Mouse (Mus musculus) cerebellum, adult 9-10 months (tissue): Measurements from ENCODE around the gene Smad6.

Experiments
- DNase-seq: peaks from one replicate; pipeline ENCODE4 v3.0.0; 2022

Smad6 gene

GRCm38 (mm10) chr9:63982937-63983632 lies 38.8 kb downstream of the Smad6 start:
- DNase-seq = no peak

- no peak for DNase-seq
Measured at GRCm38 (mm10) chr9:63981912-63982311, 39.9 kb downstream of the Smad6 start.

GRCm38 (mm10) chr9:63981371-63981770 lies 40.5 kb downstream of the Smad6 start:
- no peak for DNase-seq

- DNase-seq = no peak
Measured at GRCm38 (mm10) chr9:63980179-63981086, 41.4 kb downstream of the Smad6 start.

- no peak for DNase-seq
Measured at GRCm38 (mm10) chr9:63979275-63979674, 42.6 kb downstream of the Smad6 start.

GRCm38 (mm10) chr9:63978682-63979081 lies 43.2 kb downstream of the Smad6 start:
- no peak for DNase-seq

- DNase-seq = no peak
Measured at GRCm38 (mm10) chr9:63975996-63976395, 45.9 kb downstream of the Smad6 start.

- no peak for DNase-seq
Measured at GRCm38 (mm10) chr9:63974258-63975023, 47.4 kb downstream of the Smad6 start.

- DNase-seq = no peak
Measured at GRCm38 (mm10) chr9:63973662-63974190, 48.1 kb downstream of the Smad6 start.

- no peak for DNase-seq
Measured at GRCm38 (mm10) chr9:63972576-63973290, 49.1 kb downstream of the Smad6 start.

GRCm38 (mm10) chr9:63971557-63971956 lies 50.3 kb downstream of the Smad6 start:
- DNase-seq = no peak

GRCm38 (mm10) chr9:63970836-63971235 lies 51.0 kb downstream of the Smad6 start:
- no peak for DNase-seq

GRCm38 (mm10) chr9:63970388-63970787 lies 51.5 kb downstream of the Smad6 start:
- DNase-seq = no peak

- no peak for DNase-seq
Measured at GRCm38 (mm10) chr9:63969467-63969866, 52.4 kb downstream of the Smad6 start.

GRCm38 (mm10) chr9:63968592-63968991 lies 53.3 kb downstream of the Smad6 start:
- DNase-seq = peak; percentile 78

- DNase-seq = no peak
Measured at GRCm38 (mm10) chr9:63967408-63968172, 54.3 kb downstream of the Smad6 start.

GRCm38 (mm10) chr9:63965579-63965981 lies 56.3 kb downstream of the Smad6 start:
- no peak for DNase-seq

GRCm38 (mm10) chr9:63961881-63962280 lies 60.0 kb downstream of the Smad6 start:
- no peak for DNase-seq

GRCm38 (mm10) chr9:63960829-63961185 lies 61.1 kb downstream of the Smad6 start:
- no peak for DNase-seq

- no peak for DNase-seq
Measured at GRCm38 (mm10) chr9:63959933-63960828, 61.7 kb downstream of the Smad6 start.
